Mouse (Mus musculus) left cerebral cortex, postnatal 36 days (tissue): ENCODE measurements at regions not wholly inside any gene's neighbourhood (a gene's known extent, or its start where the extent isn't known, plus 50 kb on each side); places are given as distances from the start of the nearest gene placed in this dataset.

ENCODE experiments used
- DNase-seq, 2 experiments: peaks; one replicate each; pipeline ENCODE4 v3.0.0; 2021 to 2022; ENCODE audit warnings: low spot score in 2 of 2, mixed read lengths in 1 of 2
- intact Hi-C: fragments of 180-260 bp; cut with DNase I; formaldehyde crosslinking; loops from one replicate; pipeline ENCODE4 v1.15.1; 2025

DNA sequence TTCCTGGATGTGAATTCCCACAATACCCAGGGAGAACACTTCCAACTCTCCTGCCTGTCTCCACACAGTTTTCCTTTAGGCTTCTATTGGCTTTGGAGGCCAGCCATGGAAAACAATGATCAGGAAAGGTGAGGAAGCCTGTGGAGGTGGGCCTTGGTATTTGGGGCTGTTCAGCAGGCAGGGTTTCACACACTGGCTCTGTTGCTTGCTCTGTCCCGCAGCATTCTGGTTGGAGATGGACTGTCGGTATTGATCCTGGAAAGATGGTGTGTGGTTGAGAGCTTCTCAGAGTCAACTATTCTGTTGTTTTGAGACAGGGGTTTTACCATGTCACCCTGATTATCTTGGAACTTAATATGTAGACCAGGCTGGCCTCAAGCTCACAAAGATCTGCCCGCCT, 251.6 kb upstream of the Tle3 start:
- intact Hi-C loops = no loop called here
- DNase-seq = no peak

DNA sequence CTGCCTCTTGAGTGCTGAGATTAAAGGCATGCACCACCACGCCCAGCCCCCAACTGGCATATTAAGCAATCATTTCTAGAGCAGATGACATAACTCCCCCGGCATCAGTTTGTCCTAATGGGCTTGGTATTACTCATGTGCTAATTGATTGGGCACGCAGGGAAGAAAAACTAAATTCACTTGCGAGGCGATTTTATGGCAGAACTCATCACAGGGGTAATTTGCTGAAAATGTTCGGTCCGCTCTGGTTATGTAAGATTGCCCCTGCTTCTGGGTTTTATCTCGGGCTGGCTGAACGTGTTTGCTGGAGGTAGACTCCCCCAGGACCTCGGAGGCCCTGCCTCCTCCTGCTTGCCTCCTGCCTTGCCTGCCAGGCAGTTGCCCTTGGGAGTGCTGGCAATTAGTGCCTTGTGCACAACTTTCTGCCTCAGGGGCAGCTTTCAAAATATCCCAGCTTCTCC, 251.2 kb upstream of the Tle3 start:
- no peak for DNase-seq
- intact Hi-C loops = no loop called here

DNA sequence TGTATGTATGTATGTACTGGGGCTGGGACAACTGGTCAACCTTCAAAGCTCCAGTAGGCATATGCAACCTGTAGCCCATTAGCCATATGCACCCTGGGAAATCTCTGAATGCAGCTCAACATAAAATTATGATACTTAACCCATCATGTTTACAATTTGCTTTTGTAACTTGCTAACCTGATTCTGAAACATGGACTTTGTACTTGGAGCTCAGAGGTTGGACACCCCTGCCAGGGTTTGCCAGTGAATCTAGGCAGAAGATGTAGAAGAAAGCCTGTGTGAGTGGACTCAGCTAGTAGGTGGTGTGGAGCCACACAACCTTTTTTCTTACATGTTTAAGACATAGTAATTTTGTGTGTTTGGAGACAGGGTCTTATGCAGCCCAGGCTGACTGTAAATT, 248.7 kb upstream of the Tle3 start:
- intact Hi-C loops = no loop called here
- no peak for DNase-seq

DNA sequence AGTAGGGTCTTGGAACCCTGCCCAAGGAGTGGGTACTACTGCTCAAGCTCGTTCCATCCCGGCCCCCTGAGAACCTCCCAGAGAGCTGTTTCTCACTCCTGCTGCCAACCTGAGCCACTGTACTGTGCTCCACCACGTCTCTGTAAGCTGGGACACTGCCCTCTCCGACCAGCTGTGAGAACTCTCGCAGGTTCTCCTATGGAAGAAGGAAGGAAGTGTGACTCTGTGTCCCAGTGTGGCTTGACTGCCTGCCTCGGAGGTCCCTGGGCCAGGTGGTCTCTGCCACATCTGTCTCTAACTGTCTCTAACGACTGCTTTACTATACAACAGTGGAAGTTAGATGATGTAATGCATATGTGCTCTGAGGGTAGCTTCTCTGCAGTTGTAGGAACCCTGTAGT, 246.4 kb upstream of the Tle3 start:
- intact Hi-C loops = no loop called here
- DNase-seq = no peak

DNA sequence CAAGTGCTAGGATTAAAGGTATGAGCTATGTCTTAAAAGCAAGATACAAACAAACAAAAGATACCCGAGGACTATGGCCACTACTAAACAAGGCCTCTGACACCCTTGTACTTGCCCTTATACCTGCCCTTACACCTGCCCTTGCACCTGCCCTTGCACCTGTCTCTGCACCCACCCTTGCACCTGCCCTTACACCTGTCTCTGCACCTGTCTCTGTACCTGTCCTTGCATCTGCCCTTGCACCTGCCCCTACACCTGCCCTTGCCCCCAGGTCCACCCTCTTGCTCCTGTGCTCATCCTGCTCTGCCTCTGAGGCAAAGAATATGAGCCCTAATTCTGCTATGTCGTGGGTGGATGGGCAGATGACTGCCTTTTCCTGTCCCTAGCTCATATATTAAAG, 244.1 kb upstream of the Tle3 start:
- intact Hi-C loops = no loop called here
- no peak for DNase-seq

DNA sequence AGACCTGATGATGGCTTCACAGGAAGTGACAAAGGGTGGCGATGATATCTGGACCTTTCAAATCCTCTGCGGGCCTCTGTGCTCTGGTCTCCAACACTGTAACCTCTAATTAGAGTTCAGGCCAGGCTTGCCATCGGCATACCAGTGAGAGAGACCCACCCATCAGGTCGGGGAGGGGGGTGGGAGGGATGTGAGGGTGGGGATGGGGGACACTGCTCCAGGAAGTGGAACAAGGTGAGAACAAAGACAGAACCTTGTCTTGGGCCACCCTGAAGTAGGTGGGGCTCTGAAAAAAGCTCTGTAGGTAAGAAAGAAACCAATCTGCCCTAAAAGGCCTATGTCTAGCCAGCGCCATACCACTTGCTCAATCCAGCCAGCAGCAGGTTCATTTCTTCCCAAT, 243.0 kb upstream of the Tle3 start:
- intact Hi-C loops = no loop called here
- DNase-seq = no peak

DNA sequence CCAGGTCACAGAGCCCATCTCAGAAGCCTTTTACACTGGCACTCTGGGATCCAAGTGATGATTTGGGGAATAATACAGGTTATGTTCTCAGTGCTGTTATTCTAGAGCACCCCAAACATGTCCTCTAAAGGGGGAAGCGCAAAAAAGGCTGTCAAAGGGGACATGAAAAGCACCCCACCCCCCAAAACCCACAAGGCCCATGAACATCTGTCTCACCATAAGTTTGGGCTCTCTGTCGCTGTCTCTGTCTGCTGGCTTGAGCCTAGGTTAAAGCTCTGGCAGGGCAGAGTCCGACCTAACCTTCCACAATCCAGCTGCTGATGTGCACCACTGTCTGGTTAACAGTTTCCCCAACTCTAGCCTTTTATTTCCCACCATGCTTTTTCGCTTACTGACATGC, 241.3 kb upstream of the Tle3 start:
- intact Hi-C loops = no loop called here
- no peak for DNase-seq

DNA sequence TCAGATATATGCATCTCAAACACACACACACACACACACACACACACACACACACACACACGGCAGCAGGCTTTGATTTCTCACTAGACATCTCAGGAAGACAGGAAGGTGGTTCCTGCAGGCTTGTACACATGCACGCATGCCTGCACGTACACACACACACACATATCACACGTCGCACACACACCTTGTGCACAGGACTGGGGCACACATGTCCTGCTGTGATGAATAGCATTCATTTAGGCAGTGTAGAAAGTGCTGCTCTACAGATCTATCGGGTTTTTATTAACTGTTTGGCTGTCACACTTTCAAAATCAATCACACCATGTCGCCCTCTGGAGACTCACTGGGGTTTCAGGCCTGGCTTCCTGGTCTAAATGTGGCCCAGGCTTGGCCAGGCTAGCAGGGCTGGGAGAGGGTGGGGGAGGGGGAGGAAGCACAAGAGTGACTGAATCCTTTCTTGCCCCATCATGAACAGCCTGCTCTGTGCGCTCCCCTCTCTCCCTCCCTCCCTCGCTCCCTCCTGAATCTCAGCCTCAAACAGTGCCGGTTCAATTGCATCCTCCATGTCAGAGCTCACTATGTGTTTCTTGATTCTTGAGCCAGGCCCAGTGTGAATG, 236.8 kb upstream of the Tle3 start:
- intact Hi-C loops = no loop called here
- no peak for DNase-seq

DNA sequence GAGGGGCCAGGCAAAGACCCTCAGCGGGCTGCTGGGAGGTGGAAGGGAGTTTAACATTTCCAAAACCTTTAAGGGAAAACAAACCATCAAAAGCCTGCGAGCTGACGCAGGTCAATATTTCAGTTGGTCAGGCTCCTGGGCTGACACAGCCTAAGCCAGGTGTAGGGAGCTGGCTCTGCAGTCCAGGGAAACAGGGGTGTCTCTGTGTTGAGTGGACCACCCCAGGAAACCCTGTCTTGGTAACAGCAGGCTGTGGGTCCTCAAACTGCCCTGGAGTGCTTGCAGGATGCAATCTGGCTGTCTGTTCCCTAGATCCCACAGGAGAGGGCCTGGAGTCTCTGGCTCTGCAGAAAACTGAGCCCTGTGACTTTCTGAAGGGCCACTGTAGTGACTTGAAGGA, 236.2 kb upstream of the Tle3 start:
- intact Hi-C loops = no loop called here
- no peak for DNase-seq

DNA sequence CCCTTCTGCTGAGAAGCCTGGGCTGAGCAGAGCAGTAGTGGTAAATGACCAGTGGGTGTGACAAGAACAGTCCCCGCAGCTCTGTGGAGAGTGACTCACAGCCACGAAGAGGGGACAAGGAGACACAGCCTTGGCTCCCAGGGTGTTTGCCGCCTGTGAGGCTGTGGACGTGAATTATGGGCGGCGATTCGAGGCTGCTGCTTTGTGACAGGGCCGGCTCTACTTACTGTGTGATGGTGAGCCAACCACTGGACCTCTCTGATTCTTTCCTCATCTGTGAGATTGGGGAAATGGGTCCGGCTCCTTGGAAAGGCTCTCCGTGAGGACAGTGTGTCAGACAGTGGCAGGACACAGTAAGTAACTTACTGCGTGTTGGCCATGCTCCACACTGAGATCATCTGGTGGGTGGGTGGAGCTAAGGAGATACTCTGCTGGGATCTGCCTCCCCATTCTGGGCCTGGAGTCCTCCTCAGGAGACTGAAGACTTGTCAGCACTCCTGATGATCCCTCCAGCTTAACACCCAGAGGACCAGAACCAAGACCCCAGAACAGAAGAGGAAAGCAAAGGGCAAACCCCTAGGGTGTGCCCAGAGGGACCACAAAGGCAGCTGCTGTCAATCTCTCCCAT, 233.3 kb upstream of the Tle3 start:
- intact Hi-C loops = no loop called here
- DNase-seq = peak in 1 of 2 experiments; percentile 15

DNA sequence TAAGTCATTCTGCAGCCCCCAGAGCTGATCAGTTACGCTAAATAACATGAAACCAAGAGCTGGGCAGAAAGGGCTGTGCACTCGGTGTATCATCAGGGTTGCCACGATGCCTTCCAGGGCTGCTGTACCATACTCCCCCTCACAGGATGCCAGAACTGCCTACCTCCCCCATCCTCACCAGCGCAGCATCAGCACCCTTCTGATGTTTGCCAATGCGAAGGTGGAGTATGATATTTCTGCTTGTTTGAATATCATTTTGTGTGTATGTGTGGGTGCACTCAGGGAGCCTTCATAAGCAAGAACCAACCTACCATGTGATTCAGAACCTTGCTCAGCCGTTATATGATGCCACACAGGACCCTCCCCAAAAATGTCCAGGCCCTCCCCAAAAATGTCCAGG, 229.1 kb upstream of the Tle3 start:
- DNase-seq = peak; percentile 31 to 40
- intact Hi-C loops = no loop called here

DNA sequence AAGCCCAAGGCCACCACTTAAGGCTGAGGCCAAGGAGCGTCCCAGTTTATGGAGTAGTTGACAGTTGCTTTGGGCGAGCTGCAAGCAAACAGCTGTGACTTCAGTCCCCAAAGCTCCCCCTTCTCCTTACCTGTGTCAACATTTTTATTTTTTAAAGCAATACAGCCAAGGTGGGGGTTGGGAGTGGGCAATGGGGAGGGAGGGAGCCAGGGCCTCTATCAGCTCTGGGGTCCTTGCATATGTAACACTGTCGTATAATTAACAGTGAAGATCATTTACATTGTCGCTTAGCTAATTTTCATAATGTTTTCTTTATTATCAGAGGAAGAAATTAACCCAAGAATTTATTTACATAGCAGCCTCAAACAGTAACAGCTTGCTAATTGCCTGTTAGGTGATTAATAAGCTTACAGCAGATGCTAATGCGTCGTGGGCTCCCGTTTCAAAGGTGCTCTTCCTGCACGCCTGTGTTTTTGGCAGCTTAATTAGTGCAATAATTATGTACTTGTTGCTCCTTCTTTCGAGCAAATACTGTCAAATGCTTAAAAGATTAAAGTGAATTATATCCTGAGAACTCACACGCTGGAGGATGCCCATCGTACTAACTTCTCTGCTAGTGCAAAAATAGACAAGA, 227.4 kb upstream of the Tle3 start:
- intact Hi-C loops = no loop called here
- DNase-seq = no peak

DNA sequence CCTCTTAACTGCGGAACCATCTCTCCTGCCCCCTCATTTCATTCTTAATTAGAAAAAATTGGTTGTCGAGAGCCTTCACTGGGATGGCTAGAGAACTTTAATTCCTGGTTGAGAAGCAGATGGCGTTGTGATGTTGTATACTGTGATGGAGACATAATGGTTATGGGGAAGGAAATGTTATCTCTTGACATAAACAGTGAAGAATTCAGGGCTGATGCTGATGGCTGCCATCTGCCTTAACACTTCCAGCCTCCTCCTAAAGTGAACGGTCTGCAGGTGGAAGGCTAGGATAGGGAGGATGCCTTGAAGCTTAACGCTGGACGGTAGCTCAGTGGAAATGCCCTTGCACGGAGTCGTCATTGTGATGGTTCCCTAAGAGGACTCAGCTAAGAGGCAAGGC, 226.4 kb upstream of the Tle3 start:
- no peak for DNase-seq
- intact Hi-C loops = no loop called here

DNA sequence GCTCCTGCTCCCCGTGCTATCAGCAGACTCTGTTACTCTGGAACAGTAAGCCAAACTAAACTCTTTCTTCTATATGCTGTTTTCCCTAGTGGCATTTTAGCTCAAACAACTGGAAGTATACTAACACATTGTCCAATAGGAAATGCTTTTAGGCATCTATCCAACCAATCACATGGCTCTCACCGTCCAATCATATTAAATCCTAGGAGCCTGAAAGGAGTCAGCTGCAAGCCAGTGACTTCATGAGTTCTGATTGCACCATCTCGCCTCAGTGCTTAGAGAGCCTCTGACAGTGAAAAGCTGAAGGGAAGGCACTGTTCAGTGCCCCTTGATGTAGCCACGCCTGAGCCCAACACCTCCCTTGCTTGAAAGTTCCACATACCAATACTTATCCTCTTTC, 221.0 kb upstream of the Tle3 start:
- intact Hi-C loops = no loop called here
- DNase-seq = no peak

DNA sequence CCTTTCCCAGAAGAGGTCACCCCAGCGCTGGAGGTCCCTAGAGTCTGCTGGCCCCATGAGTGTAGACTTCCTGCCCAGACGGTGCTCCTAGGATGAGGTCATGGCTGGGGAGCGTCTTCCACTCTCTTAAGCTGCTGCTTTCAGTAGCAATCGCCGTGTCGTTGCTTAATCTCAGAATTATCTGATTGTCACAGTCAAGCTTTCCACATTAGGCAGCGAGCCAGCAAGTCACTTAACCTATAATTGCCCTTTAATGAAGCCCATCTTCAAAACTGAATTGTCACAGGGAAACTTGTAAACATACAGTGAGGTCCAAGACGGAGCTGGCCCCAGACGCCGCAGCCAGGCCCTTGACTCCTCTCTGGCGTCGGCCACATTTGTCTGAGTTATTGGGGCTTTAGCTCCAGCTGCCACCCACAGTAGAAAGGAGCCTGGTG, 220.2 kb upstream of the Tle3 start:
- intact Hi-C loops = no loop called here
- no peak for DNase-seq

DNA sequence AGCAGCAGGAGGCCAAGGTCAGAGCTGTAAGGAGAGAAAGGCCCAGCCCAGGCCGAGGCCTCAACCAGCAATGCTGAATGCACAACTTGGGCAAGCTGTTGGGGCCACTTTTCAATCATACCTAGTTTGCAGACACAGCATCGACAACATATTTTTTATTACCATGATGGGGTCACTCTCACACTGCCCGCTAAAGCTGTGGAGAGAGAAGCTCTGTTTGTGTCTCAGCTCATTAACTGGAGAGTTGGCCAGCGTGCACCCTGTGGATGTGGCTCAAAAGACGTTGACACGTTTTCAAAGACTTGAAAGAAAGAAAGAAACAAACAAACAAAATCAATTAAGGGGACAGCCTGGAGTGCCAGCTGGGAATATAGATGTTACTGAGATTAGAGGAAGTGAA, 217.4 kb upstream of the Tle3 start:
- DNase-seq = no peak
- intact Hi-C loops = no loop called here

DNA sequence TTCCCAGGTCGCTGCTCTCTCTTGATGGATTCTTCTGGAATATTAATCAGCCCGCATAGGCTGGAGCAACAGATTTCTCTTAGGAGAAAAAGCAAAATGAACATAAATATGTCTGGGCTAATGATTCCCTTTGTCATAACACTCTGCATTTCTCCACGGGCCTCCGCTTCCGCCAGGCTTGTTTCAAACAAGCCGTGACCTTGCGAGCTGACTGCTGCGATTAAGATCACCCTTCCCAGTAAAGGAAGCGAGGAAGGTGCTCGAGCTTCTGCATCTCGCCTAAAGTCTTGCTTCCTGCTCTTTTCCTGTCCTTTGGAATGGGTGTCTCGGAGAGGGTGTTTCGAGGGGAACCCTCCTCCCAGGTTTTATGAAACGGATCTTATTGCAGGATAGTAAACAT, 216.3 kb upstream of the Tle3 start:
- no peak for DNase-seq
- intact Hi-C loops = no loop called here

DNA sequence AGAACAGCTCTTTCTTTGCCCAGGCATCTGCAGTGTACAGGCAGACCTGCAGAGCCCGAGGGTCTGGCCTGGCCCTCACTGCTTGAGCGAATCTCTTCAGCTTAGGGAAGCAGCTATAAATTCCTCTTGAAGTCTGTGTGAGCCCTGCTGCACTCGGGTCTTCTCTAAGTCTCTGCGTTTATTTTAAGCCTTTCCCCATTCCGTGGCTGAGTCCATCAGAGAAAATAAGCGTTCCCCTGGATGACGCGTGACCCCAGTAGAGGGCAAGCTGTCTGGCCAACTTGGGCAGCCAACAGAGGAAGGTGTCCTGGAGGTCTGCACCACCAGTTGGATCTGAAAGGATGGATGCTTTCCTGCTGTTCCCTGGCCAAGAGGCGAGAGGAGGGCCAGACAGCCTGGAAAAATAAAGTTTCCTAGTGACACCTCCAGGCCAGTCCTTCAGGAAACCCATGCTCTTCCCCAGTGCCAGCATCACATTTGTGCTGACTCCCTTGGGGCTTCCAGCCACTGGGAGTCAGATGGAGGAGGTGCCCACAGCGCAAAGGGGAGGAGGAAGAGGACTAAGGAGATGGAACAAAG, 213.9 kb upstream of the Tle3 start:
- DNase-seq = no peak
- intact Hi-C loops = no loop called here

DNA sequence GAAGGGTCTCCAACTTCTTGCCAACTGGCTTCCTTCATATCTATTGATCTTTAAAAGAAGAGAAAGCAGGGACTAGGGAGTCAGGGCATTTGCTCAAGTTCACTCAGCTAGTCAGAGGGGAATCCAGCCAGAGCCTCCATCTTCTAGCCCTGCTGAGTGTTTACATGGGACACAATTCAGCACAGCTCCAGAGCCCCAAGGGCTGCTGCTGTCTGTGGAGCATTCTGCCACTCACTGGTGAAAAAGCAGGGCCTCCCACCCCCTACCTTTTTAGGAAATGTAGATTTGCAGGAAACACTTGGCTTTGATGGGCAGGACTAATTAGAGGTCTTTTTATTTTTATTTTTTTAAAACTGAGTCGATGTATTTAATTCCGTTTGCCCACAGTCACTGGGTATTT, 213.0 kb upstream of the Tle3 start:
- intact Hi-C loops = no loop called here
- DNase-seq = no peak

DNA sequence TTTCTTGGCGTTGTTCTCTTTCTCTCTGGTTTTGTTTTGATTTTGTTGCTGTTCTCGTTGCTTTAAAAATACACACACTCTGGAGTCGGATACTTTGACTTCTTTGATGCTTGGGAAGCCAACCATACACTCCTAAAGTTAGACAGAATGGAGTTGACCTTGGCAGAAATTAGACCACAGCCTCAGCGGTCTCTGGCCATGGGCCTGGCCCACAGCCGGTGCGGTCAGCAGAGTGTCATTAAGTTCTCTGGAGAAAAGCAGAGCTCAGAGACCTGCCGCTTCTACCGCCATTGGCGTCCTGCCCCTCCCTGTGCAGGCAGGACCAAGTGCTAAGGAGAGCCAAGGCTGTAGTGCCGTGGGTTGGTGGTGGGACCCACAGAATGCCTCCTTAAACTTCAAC, 212.6 kb upstream of the Tle3 start:
- intact Hi-C loops = no loop called here
- no peak for DNase-seq

DNA sequence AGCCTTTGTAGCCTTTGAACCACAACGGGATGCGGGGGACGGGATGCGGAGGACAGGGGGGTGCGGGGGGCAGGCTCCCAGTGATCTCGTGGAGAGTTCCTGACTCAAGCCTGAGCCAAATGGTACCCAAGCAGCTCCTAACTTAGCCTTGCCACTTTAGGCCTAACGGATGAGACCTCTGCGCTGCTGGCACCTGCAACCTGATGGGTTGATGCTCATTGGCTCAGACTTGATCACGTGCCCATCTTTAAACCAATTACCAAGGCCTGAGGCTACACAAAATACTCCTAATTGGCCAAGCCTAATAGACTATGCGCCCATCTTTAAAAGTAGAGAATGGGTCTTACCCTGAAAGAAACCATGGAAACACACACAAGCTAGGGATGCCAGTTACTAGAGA, 209.3 kb upstream of the Tle3 start:
- intact Hi-C loops = no loop called here
- no peak for DNase-seq
